Mouse (Mus musculus): ENCODE measurements around the gene Olfr741. TPM values are rescaled to one million over a fixed set of nuclear protein-coding genes. Genes with fewer than 3 reads are reported as not detected.

The Olfr741 gene
- not detected in 2 replicates for polyA plus RNA-seq (2012; rRNA removed)

GRCm38 (mm10) chr14:50472438-50472837, at the start of gene Olfr741:
Olfr741 (plus strand) TSS chr14:50472738.

DNA sequence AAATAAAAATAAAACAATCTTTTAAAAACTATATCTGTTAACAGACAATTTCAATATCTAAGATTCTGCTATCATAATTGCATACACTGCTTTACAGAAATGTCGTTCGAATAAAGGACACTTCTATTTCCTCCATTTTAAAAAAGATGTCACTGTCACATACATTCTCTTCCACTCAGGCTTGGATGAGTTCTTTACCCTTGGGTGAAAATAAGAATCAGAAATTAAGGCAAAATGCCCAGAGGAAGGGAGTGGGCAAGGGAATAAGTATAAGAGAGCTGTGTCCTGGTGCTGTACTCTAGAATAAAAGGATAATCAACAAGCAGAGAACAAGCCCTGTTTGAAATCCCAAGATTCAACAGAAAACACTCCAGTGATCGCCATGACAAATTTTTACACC, 27.3 kb upstream of the Olfr741 start, which contains the start of gene Olfr740:
Gene Olfr740 (plus strand): TSS at position 301 of the 400 bp plus-strand sequence.

DNA sequence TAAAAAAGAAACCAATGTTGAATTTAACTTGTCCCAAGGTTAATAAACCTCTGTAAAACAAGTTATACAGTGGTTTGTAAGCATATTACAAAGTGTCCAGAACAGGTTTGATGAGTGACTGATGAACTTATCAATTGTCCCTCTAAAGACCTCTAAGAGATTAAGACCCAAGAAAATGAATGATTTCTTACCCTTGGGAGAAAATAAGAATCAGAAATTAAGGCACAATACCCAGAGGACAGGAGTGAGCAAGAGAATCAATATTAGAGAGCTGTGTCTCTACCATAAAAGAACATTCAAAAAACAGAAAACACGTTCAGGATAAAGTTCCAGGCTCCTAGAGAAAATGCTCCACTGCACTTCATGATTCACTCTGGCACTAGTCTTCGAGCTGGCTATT, 30.8 kb downstream of the Olfr741 start, which contains the start of gene Olfr742:
Gene Olfr742 (plus strand): TSS at position 301 of the 400 bp plus-strand sequence.

GRCm38 (mm10) chr14:50521539-50521938, 49.0 kb downstream of the Olfr741 start, which contains the start of gene Olfr743:
Olfr743 (plus strand) TSS chr14:50521839.

Other genes starting within 250 kb of the Olfr741 start
- not detected in 2 replicates for gene Olfr731, start 230.9 kb upstream of the Olfr741 start, polyA plus RNA-seq (2012; rRNA removed)
- gene Olfr732, start 188.5 kb upstream of the Olfr741 start, polyA plus RNA-seq (2012; rRNA removed): not detected in 2 replicates
- not detected in 2 replicates for gene Olfr733, start 171.2 kb upstream of the Olfr741 start, polyA plus RNA-seq (2012; rRNA removed)
- gene Olfr734, start 146.0 kb upstream of the Olfr741 start, polyA plus RNA-seq (2012; rRNA removed): not detected in 2 replicates
- not detected in 2 replicates for gene Olfr735, start 123.9 kb upstream of the Olfr741 start, polyA plus RNA-seq (2012; rRNA removed)
- 0.02 TPM in 1 of 2 replicates, not detected in the other for gene Tlr11, start 114.8 kb upstream of the Olfr741 start, polyA plus RNA-seq (2012; rRNA removed)
- not detected in 2 replicates for gene Olfr736, start 91.6 kb upstream of the Olfr741 start, polyA plus RNA-seq (2012; rRNA removed)
- not detected in 2 replicates for gene Olfr738, start 65.2 kb upstream of the Olfr741 start, polyA plus RNA-seq (2012; rRNA removed)
- gene Olfr739, start 54.1 kb upstream of the Olfr741 start, polyA plus RNA-seq (2012; rRNA removed): not detected in 2 replicates
- not detected in 2 replicates for gene Olfr740, start 27.2 kb upstream of the Olfr741 start, polyA plus RNA-seq (2012; rRNA removed)
- gene Olfr742, start 30.9 kb downstream of the Olfr741 start, polyA plus RNA-seq (2012; rRNA removed): not detected in 2 replicates
- not detected in 2 replicates for gene Olfr743, start 49.1 kb downstream of the Olfr741 start, polyA plus RNA-seq (2012; rRNA removed)
- gene Olfr744, start 142.1 kb downstream of the Olfr741 start, polyA plus RNA-seq (2012; rRNA removed): not detected in 2 replicates
- gene Olfr745, start 166.7 kb downstream of the Olfr741 start, polyA plus RNA-seq (2012; rRNA removed): not detected in 2 replicates
- gene Olfr746, start 174.3 kb downstream of the Olfr741 start, polyA plus RNA-seq (2012; rRNA removed): not detected in 2 replicates
- not detected in 2 replicates for gene Olfr747, start 220.5 kb downstream of the Olfr741 start, polyA plus RNA-seq (2012; rRNA removed)
- not detected in 2 replicates for gene Olfr748, start 234.6 kb downstream of the Olfr741 start, polyA plus RNA-seq (2012; rRNA removed)